Mouse (Mus musculus): ENCODE measurements around the gene Grid2.

GRCm38 (mm10) chr6:63898171-63898570 is 642.5 kb downstream of the Grid2 start:
- TF ChIP-seq POLR2A (IDR thresholded peaks at IDR 0.05; ENCODE audit: borderline replicate concordance, low read depth, low read length) = no peak
- no peak for TF ChIP-seq CTCF (IDR thresholded peaks at IDR 0.05; ENCODE audit: low read depth, low read length)

Data from bone marrow macrophage, adult 2 months (primary cell).